Comparison of ENCODE assay signal across 13 mouse cellular contexts in genomic region chr2:141289059-141289713, GRCm38 (mm10).
A peak's percentile ranks its signal among the peaks of the same experiment; 100 is the strongest.
DNase-seq lines count a peak whose midpoint lies in the region; ATAC-seq and TF ChIP-seq lines count a peak whose summit lies in the region.
"Had no signal": no experiment of that assay in that cellular context is flagged by ENCODE, and none has a peak within 500 bp of the region (broad histone marks: within the 10 kb centered on the region; RNA-seq: fewer than 3 reads in every experiment).

No protein-coding gene starts in this region.

- no peak overlapping the region for H3K4me3 ChIP-seq in stomach, postnatal 0 days (ENCODE audit: low read depth, low read length)
- no peak overlapping the region for H3K4me3 ChIP-seq in neural tube, embryonic 15.5 days (replicated peaks)
- H3K4me3 ChIP-seq: forebrain, embryonic 15.5 days; hindbrain, embryonic 15.5 days; left cerebral cortex, adult 2 months; liver, embryonic 15.5 days; midbrain, embryonic 13.5 days had no signal

- intact Hi-C loops in left cerebral cortex, postnatal 4 days (cut with DNase I) = no loop called here

- H3K27me3 ChIP-seq in stomach, postnatal 0 days (ENCODE audit: control insufficient read depth, insufficient read depth, low read length) = no peaks in the 10 kb centered on the region
- no peaks in the 10 kb centered on the region for H3K27me3 ChIP-seq in neural tube, embryonic 15.5 days (replicated peaks)
- H3K27me3 ChIP-seq: forebrain, embryonic 15.5 days; hindbrain, embryonic 15.5 days; liver, embryonic 15.5 days; midbrain, embryonic 13.5 days had no signal

- no peaks in the 10 kb centered on the region for H3K9me3 ChIP-seq in stomach, postnatal 0 days (ENCODE audit: control insufficient read depth, low read length)
- H3K9me3 ChIP-seq in neural tube, embryonic 15.5 days (replicated peaks) = no peaks in the 10 kb centered on the region
- H3K9me3 ChIP-seq: forebrain, embryonic 15.5 days; hindbrain, embryonic 15.5 days; liver, embryonic 15.5 days; midbrain, embryonic 13.5 days had no signal

- peak overlapping the region; percentile 49; the same call in 1 of the 2 replicates for H3K27ac ChIP-seq in stomach, postnatal 0 days (replicated peaks)
- H3K27ac ChIP-seq in neural tube, embryonic 15.5 days (replicated peaks) = no peak overlapping the region
- H3K27ac ChIP-seq: forebrain, embryonic 15.5 days; hindbrain, embryonic 15.5 days; left cerebral cortex, adult 2 months; liver, embryonic 15.5 days; midbrain, embryonic 13.5 days had no signal

- no peak for TF ChIP-seq EP300 in stomach, postnatal 0 days (optimal IDR thresholded peaks at IDR 0.05)

- H3K9ac ChIP-seq in stomach, postnatal 0 days (ENCODE audit: low read length) = no peak overlapping the region
- no peak overlapping the region for H3K9ac ChIP-seq in neural tube, embryonic 15.5 days (replicated peaks)
- H3K9ac ChIP-seq: forebrain, embryonic 15.5 days; hindbrain, embryonic 15.5 days; liver, embryonic 15.5 days; midbrain, embryonic 13.5 days had no signal

- no peaks in the 10 kb centered on the region for H3K36me3 ChIP-seq in stomach, postnatal 0 days (ENCODE audit: control insufficient read depth, insufficient read depth, low read length)
- H3K36me3 ChIP-seq in neural tube, embryonic 15.5 days = no peaks in the 10 kb centered on the region
- H3K36me3 ChIP-seq: forebrain, embryonic 15.5 days; hindbrain, embryonic 15.5 days; liver, embryonic 15.5 days; midbrain, embryonic 13.5 days had no signal

- no peaks in the 10 kb centered on the region for H3K4me1 ChIP-seq in stomach, postnatal 0 days (replicated peaks; ENCODE audit: control insufficient read depth, insufficient read depth)
- H3K4me1 ChIP-seq in neural tube, embryonic 15.5 days = no peaks in the 10 kb centered on the region
- H3K4me1 ChIP-seq: forebrain, embryonic 15.5 days; hindbrain, embryonic 15.5 days; midbrain, embryonic 13.5 days had no signal

- DNase-seq in adrenal gland, adult 8-10 months = peak; percentile 1
- no peak for DNase-seq in adrenal gland, postnatal 10 days
- DNase-seq in left cerebral cortex, postnatal 4 days = peak; percentile 4
- no peak for DNase-seq in left cerebral cortex, adult 18-20 months (ENCODE audit: low spot score in 2 of 2)
- peak; percentile 4 to 29 for DNase-seq in kidney, postnatal 4 days
- no peak for DNase-seq in stomach, postnatal 0 days (ENCODE audit: low spot score)
- DNase-seq in urinary bladder, adult 18-20 months (ENCODE audit: low spot score in 2 of 2) = no peak

- H3K4me2 ChIP-seq in stomach, postnatal 0 days (replicated peaks; ENCODE audit: low read depth) = no peak overlapping the region
- H3K4me2 ChIP-seq in neural tube, embryonic 15.5 days = no peak overlapping the region
- H3K4me2 ChIP-seq: forebrain, embryonic 15.5 days; hindbrain, embryonic 15.5 days; liver, embryonic 15.5 days; midbrain, embryonic 13.5 days had no signal

- no peak for TF ChIP-seq CTCF in stomach, postnatal 0 days (IDR thresholded peaks at IDR 0.05; ENCODE audit: low read depth)

- no peak for ATAC-seq in stomach, postnatal 0 days (ENCODE audit: low FRiP score, low TSS enrichment)
- no peak for ATAC-seq in neural tube, embryonic 15.5 days (ENCODE audit: low FRiP score)
- ATAC-seq: forebrain, embryonic 15.5 days; midbrain, embryonic 13.5 days had no signal

- 53% methylated on average over 2 of the region's 2 CpGs for WGBS in stomach, postnatal 0 days
- 53% methylated on average over 2 of the region's 2 CpGs for WGBS in neural tube, embryonic 15.5 days

Comparison
In these comparisons a context has a peak if more than half of its experiments do, and no peak if none do; other contexts are left out.
1. DNase-seq: peak in adrenal gland, adult 8-10 months (single experiment), left cerebral cortex, postnatal 4 days (single experiment) and kidney, postnatal 4 days (2 of 2); none in adrenal gland, postnatal 10 days (single experiment), left cerebral cortex, adult 18-20 months (0 of 2), stomach, postnatal 0 days (single experiment) and urinary bladder, adult 18-20 months (0 of 2).